Mouse (Mus musculus) MEL (cell line): Measurements from ENCODE around the gene Garem2.
A peak's percentile ranks its signal among the peaks of the same experiment; 100 is the strongest.

Experiments
- CHD2 ChIP-seq: IDR thresholded peaks from 2 replicates; pipeline ENCODE4 v1.6.1; 2011; ENCODE audit warnings: low read length, improper control_type of control experiment
- CTCF ChIP-seq, 3 experiments: IDR thresholded peaks in 2 of 3; conservative IDR thresholded peaks in 1 of 3; 2 replicates each; pipeline ENCODE4 v1.5.1; 2011 to 2012; ENCODE audit warnings: low read length in 3 of 3, low read depth in 2 of 3, mild to moderate bottlenecking in 2 of 3, improper control_type of control experiment in 1 of 3, inconsistent platforms in 1 of 3, mixed read lengths in 1 of 3, moderate library complexity in 1 of 3; ENCODE audit not compliant: control insufficient read depth in 1 of 3, insufficient read depth in 1 of 3, poor library complexity in 1 of 3, severe bottlenecking in 1 of 3
- EP300 ChIP-seq, 2 experiments: IDR thresholded peaks; 2 replicates each; pipeline ENCODE4 v1.6.1; 2011; ENCODE audit warnings: improper control_type of control experiment in 2 of 2, low read length in 2 of 2, low read depth in 1 of 2, mild to moderate bottlenecking in 1 of 2
- HCFC1 ChIP-seq: IDR thresholded peaks from 2 replicates; pipeline ENCODE4 v1.6.1; 2012; ENCODE audit warnings: low read depth, mild to moderate bottlenecking, inconsistent platforms, low read length, improper control_type of control experiment, moderate library complexity
- NRF1 ChIP-seq: IDR thresholded peaks from 2 replicates; pipeline ENCODE4 v1.6.1; 2014; ENCODE audit warnings: low read depth, mild to moderate bottlenecking, inconsistent platforms, low read length, improper control_type of control experiment, moderate library complexity; ENCODE audit not compliant: poor library complexity, insufficient read depth, severe bottlenecking
- POLR2AphosphoS2 ChIP-seq: IDR thresholded peaks from 2 replicates; pipeline ENCODE4 v1.6.1; 2011; ENCODE audit warnings: low read length, improper control_type of control experiment
- TAL1 ChIP-seq: IDR thresholded peaks from 2 replicates; pipeline ENCODE4 v1.6.1; 2012; ENCODE audit warnings: mild to moderate bottlenecking, inconsistent platforms, low read length, moderate library complexity, mixed read lengths
- ZC3H11A ChIP-seq: IDR thresholded peaks from 2 replicates; pipeline ENCODE4 v1.6.1; 2012; ENCODE audit warnings: low read depth, mild to moderate bottlenecking, inconsistent platforms, low read length, improper control_type of control experiment

GRCm38 (mm10) chr5:30154474-30155394, 49.8 kb downstream of the Garem2 start, which contains the start of the genes Hadha and Hadhb:
- no peak for TF ChIP-seq ZC3H11A
- TF ChIP-seq CTCF (IDR thresholded peaks at IDR 0.05 in 2 of 3, conservative IDR thresholded peaks at IDR 0.05 in 1 of 3; ENCODE audit: control insufficient read depth in 1 of 3, insufficient read depth in 1 of 3, low read depth in 2 of 3, low read length in 3 of 3, poor library complexity in 1 of 3, severe bottlenecking in 1 of 3) = 0 out of 6 replicates have a peak, but pooled peaks of 1 of the 3 experiments have one; percentile 16
- TF ChIP-seq CHD2 = no peak
- TF ChIP-seq EP300 (IDR thresholded peaks at IDR 0.05; ENCODE audit: low read depth in 1 of 2, low read length in 2 of 2) = no peak
- no peak for TF ChIP-seq TAL1
- peak; percentile 93 for TF ChIP-seq POLR2AphosphoS2
- TF ChIP-seq NRF1 = no peak
- TF ChIP-seq HCFC1 = peak; percentile 90
